Mouse (Mus musculus) MEL (cell line): Measurements from ENCODE around the gene Igdcc3.

Source experiments
- CTCF ChIP-seq, 3 experiments: IDR thresholded peaks in 2 of 3; conservative IDR thresholded peaks in 1 of 3; 2 replicates each; pipeline ENCODE4 v1.5.1; 2011 to 2012; ENCODE audit warnings: low read length in 3 of 3, low read depth in 2 of 3, mild to moderate bottlenecking in 2 of 3, improper control_type of control experiment in 1 of 3, inconsistent platforms in 1 of 3, mixed read lengths in 1 of 3, moderate library complexity in 1 of 3; ENCODE audit not compliant: control insufficient read depth in 1 of 3, insufficient read depth in 1 of 3, poor library complexity in 1 of 3, severe bottlenecking in 1 of 3
- GATA1 ChIP-seq: IDR thresholded peaks from 2 replicates; pipeline ENCODE4 v1.6.1; 2011; ENCODE audit warnings: low read depth, low read length, improper control_type of control experiment
- KAT2A ChIP-seq: conservative IDR thresholded peaks from 2 replicates; pipeline ENCODE4 v1.6.1; 2012; ENCODE audit warnings: low read depth, low read length, improper control_type of control experiment, inconsistent platforms
- NELFE ChIP-seq: IDR thresholded peaks from 2 replicates; pipeline ENCODE4 v1.6.1; 2011; ENCODE audit warnings: low read depth, low read length, improper control_type of control experiment
- POLR2A ChIP-seq, 2 experiments: IDR thresholded peaks; 2 replicates each; pipeline ENCODE4 v1.6.1; 2011 to 2012; ENCODE audit warnings: low read length in 2 of 2, mild to moderate bottlenecking in 2 of 2, control low read depth in 1 of 2, improper control_type of control experiment in 1 of 2, low read depth in 1 of 2, moderate library complexity in 1 of 2; ENCODE audit not compliant: control insufficient read depth in 1 of 2, insufficient read depth in 1 of 2, poor library complexity in 1 of 2
- POLR2AphosphoS2 ChIP-seq: IDR thresholded peaks from 2 replicates; pipeline ENCODE4 v1.6.1; 2011; ENCODE audit warnings: low read length, improper control_type of control experiment
- POLR2AphosphoS5 ChIP-seq: IDR thresholded peaks from 2 replicates; pipeline ENCODE4 v1.6.1; 2012; ENCODE audit warnings: low read depth, borderline replicate concordance, mild to moderate bottlenecking, inconsistent platforms, low read length, moderate library complexity, mixed read lengths
- SIN3A ChIP-seq: IDR thresholded peaks from 2 replicates; pipeline ENCODE4 v1.6.1; 2012; ENCODE audit warnings: low read length, improper control_type of control experiment, inconsistent platforms
- SMC3 ChIP-seq: IDR thresholded peaks from 2 replicates; pipeline ENCODE4 v1.6.1; 2011; ENCODE audit warnings: low read depth, low read length, improper control_type of control experiment
- TAL1 ChIP-seq: IDR thresholded peaks from 2 replicates; pipeline ENCODE4 v1.6.1; 2012; ENCODE audit warnings: mild to moderate bottlenecking, inconsistent platforms, low read length, moderate library complexity, mixed read lengths
- ZNF384 ChIP-seq: IDR thresholded peaks from 2 replicates; pipeline ENCODE4 v1.6.1; 2012; ENCODE audit warnings: low read depth, mild to moderate bottlenecking, inconsistent platforms, low read length, improper control_type of control experiment

DNA sequence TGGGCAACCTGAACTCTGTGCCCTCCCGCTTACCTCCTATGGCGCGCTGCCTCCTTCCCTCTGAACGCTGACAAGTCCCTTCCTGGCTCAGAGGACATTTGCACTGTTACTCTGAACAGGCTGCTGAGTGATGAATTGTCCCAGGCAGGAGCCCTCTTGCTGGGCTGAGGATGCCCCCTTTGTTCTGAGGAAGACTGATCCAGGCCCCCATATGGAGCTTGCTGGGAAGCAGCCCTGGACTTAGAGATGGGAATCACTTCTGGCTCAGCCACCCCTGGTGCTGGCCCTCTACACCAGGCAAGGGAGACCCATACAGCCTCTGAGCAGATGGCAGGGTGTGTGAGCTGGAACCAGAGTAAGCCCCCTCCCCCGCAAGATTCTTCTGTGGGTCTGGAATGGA is 5.0 kb downstream of the Igdcc3 start:
- TF ChIP-seq CTCF (IDR thresholded peaks at IDR 0.05 in 2 of 3, conservative IDR thresholded peaks at IDR 0.05 in 1 of 3; ENCODE audit: control insufficient read depth in 1 of 3, insufficient read depth in 1 of 3, low read depth in 2 of 3, low read length in 3 of 3, poor library complexity in 1 of 3, severe bottlenecking in 1 of 3) (no peak), POLR2A (IDR thresholded peaks at IDR 0.05; ENCODE audit: control insufficient read depth in 1 of 2, insufficient read depth in 1 of 2, low read depth in 1 of 2, low read length in 2 of 2, poor library complexity in 1 of 2) (no peak), POLR2AphosphoS5 (no peak), SMC3 (no peak), TAL1 (no peak), GATA1 (no peak), KAT2A (no peak), SIN3A (no peak), ZNF384 (no peak), POLR2AphosphoS2 (no peak), NELFE (no peak)
